Mouse (Mus musculus) stomach, postnatal 0 days (tissue): ENCODE data around the gene Msi2.

Experiments used
- CTCF ChIP-seq: IDR thresholded peaks from 2 replicates; pipeline ENCODE4 v1.5.1; 2016; ENCODE audit warnings: antibody characterized with exemption, low read depth, mild to moderate bottlenecking, moderate library complexity
- EP300 ChIP-seq: optimal IDR thresholded peaks from 2 replicates; pipeline ENCODE3; 2016; ENCODE audit warnings: antibody characterized with exemption

GRCm38 (mm10) chr11:88558731-88559130 lies 159.6 kb downstream of the Msi2 start:
- TF ChIP-seq EP300, result no peak
- no peak for TF ChIP-seq CTCF
